Mouse (Mus musculus): ENCODE measurements around the gene Ints11. TPM values are rescaled to one million over a fixed set of nuclear protein-coding genes. Genes with fewer than 3 reads are reported as not detected.
A peak's percentile ranks its signal among the peaks of the same experiment; 100 is the strongest.

The Ints11 gene
- total and polyA plus RNA-seq, 3 experiments: 77.1 to 103 (median 83.9) TPM

- Histone ChIP-seq H3K79me2 (replicated peaks; ENCODE audit: control insufficient read depth, extremely low read depth, insufficient read depth, poor library complexity, severe bottlenecking) (no peaks in the 10 kb centered on the region), H3K27ac (ENCODE audit: insufficient read depth, low read depth) (peak within 1 kb of the TSS; percentile 65), H3K27me3 (replicated peaks) (no peaks in the 10 kb centered on the region), H3K9me3 (replicated peaks; ENCODE audit: low read length) (peaks cover 3% of the 10 kb centered on the region), H3K36me3 (replicated peaks in 1 of 2; ENCODE audit: control insufficient read depth in 1 of 2, insufficient read depth in 1 of 2, low read length in 1 of 2) (peaks cover 17 to 29% of the 10 kb centered on the region in 2 experiments), H3K4me2 (ENCODE audit: insufficient read depth, low read depth, poor library complexity, severe bottlenecking) (peak within 1 kb of the TSS; percentile 90), H3K4me3 (replicated peaks in 1 of 3; ENCODE audit: low read depth in 2 of 3, low read length in 2 of 3, poor library complexity in 1 of 3) (peak within 1 kb of the TSS; percentile 43 to 76 (median 68)), H3K4me1 (ENCODE audit: control insufficient read depth in 1 of 2, insufficient read depth in 2 of 2) (peaks cover 18 to 28% of the 10 kb centered on the region in 2 experiments), H3K9ac (ENCODE audit: insufficient read depth, low read depth) (peak within 1 kb of the TSS; percentile 71)
- peak; percentile 61 for DNase-seq (ENCODE audit: extremely low read depth)
- dilution Hi-C loops (cut with MboI; ENCODE audit: extremely low pct_ligation_motif_present, extremely low pct_unique_long_range_greater_than_20kb, low sequenced_read_pairs) (no loop called here), in situ Hi-C loops (cut with MboI; ENCODE audit: low pct_ligation_motif_present, low pct_unique_long_range_greater_than_20kb, low sequenced_read_pairs) (loop anchor here (5.0 to 10.0 kb wide), 2 partner anchors 38 to 105 kb away; partner anchors contain the start of gene Ube2j2)
- TF ChIP-seq E2F4 (IDR thresholded peaks at IDR 0.05; ENCODE audit: insufficient replicate concordance, low read depth, low read length) (no peak), JUND (conservative IDR thresholded peaks at IDR 0.05; ENCODE audit: low read depth, low read length) (no peak), MAZ (IDR thresholded peaks at IDR 0.05; ENCODE audit: low read depth, low read length) (peak; percentile 49; the same call in 1 of the 2 replicates), ZMIZ1 (IDR thresholded peaks at IDR 0.05; ENCODE audit: low read depth, low read length) (peak; percentile 45; the same call in 1 of the 2 replicates), POLR2A (IDR thresholded peaks at IDR 0.05; ENCODE audit: low read depth, low read length) (peak; percentile 61), KAT2A (IDR thresholded peaks at IDR 0.05; ENCODE audit: insufficient replicate concordance, low read length) (0 out of 2 replicates have a peak, but pooled peaks have one; percentile 3), NELFE (IDR thresholded peaks at IDR 0.05; ENCODE audit: low read depth, low read length) (peak; percentile 54; the same call in 1 of the 2 replicates), RAD21 (IDR thresholded peaks at IDR 0.05; ENCODE audit: low read depth, low read length) (no peak), ZKSCAN1 (IDR thresholded peaks at IDR 0.05; ENCODE audit: borderline replicate concordance, low read depth, low read length) (no peak), NRF1 (IDR thresholded peaks at IDR 0.05; ENCODE audit: low read depth, low read length) (peak; percentile 13; the same call in 1 of the 2 replicates), MEF2A (IDR thresholded peaks at IDR 0.05; ENCODE audit: borderline replicate concordance, low read depth, low read length) (peak; percentile 16; the same call in 1 of the 2 replicates), USF1 (IDR thresholded peaks at IDR 0.05; ENCODE audit: low read depth, low read length) (no peak)
Measured at GRCm38 (mm10) chr4:155839483-155839910, 29.8 kb upstream of the Ints11 start, which contains the start of gene Mxra8. Gene Mxra8 (plus strand): TSS chr4:155839680.

DNA sequence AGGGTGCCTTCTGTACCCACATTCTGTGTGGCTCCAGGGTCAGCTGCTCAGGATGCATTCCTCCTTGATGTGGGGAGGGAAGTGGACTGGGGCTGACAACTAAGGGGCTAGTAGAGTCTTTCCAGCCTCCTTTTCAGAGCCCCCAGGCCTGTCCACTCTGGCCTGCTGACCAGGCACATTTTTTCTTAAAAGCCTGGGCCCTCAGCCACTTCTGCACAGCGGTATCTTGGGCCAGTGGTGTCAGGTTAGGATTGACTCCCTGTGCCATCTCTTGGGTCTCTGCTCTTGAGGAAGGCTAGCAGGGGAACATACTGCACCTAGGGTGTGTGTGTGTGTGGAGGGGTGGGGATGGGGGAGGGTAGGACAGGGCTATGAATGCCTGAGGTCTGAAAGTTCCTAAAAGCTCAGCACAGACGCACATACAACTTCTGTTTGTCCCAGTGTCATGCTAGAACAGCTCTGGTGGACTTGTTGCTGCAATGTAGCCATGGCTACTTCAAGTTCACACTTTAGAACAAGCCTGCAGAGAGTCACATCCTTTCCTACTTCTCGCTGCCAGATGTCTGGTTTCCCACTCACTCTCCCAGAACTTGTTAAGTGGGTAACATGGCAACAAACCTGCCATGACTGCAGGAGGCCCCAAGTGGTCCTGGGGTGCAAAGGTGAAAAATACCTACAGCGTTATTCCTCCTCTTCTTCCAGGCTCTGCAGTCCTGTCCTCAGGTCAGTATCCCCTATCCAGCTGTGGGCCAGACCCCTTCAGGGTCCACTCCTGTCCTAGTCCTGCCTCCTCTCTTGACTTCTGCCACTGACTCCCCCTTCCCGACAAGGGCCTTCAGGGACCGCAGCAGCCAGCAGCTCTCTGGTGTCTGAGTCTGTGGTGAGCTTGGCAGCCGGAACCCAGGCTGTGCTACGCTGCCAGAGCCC is 29.0 kb upstream of the Ints11 start:
- dilution Hi-C loops (cut with MboI; ENCODE audit: extremely low pct_ligation_motif_present, extremely low pct_unique_long_range_greater_than_20kb, low sequenced_read_pairs) (no loop called here), in situ Hi-C loops (cut with MboI; ENCODE audit: low pct_ligation_motif_present, low pct_unique_long_range_greater_than_20kb, low sequenced_read_pairs) (no loop called here)
- Histone ChIP-seq H3K9me3 (replicated peaks; ENCODE audit: low read length) (peaks cover 3% of the 10 kb centered on the region), H3K36me3 (replicated peaks in 1 of 2; ENCODE audit: control insufficient read depth in 1 of 2, insufficient read depth in 1 of 2, low read length in 1 of 2) (peaks cover 17 to 23% of the 10 kb centered on the region in 2 experiments), H3K4me3 (replicated peaks in 1 of 3; ENCODE audit: low read depth in 2 of 3, low read length in 2 of 3, poor library complexity in 1 of 3) (peak overlapping the region; percentile 43 to 76 (median 68)), H3K9ac (ENCODE audit: insufficient read depth, low read depth) (peak overlapping the region; percentile 71), H3K4me2 (ENCODE audit: insufficient read depth, low read depth, poor library complexity, severe bottlenecking) (peak overlapping the region; percentile 90), H3K4me1 (ENCODE audit: control insufficient read depth in 1 of 2, insufficient read depth in 2 of 2) (peaks cover 18 to 28% of the 10 kb centered on the region in 2 experiments), H3K27ac (ENCODE audit: insufficient read depth, low read depth) (peak overlapping the region; percentile 65; the same call in 1 of the 2 replicates), H3K79me2 (replicated peaks; ENCODE audit: control insufficient read depth, extremely low read depth, insufficient read depth, poor library complexity, severe bottlenecking) (no peaks in the 10 kb centered on the region), H3K27me3 (replicated peaks) (no peaks in the 10 kb centered on the region)
- no peak for DNase-seq (ENCODE audit: extremely low read depth)
- TF ChIP-seq GABPA (IDR thresholded peaks at IDR 0.05; ENCODE audit: insufficient replicate concordance, low read depth, low read length) (no peak), POLR2A (IDR thresholded peaks at IDR 0.05; ENCODE audit: low read depth, low read length) (no peak), SMC3 (IDR thresholded peaks at IDR 0.05; ENCODE audit: low read depth, low read length) (no peak), RCOR1 (conservative IDR thresholded peaks at IDR 0.05; ENCODE audit: low read depth, low read length) (no peak), ZNF384 (IDR thresholded peaks at IDR 0.05; ENCODE audit: low read depth, low read length) (no peak), NELFE (IDR thresholded peaks at IDR 0.05; ENCODE audit: low read depth, low read length) (no peak), POLR2AphosphoS2 (IDR thresholded peaks at IDR 0.05; ENCODE audit: low read depth, low read length) (no peak), UBTF (IDR thresholded peaks at IDR 0.05; ENCODE audit: low read depth, low read length) (no peak), JUN (IDR thresholded peaks at IDR 0.05; ENCODE audit: insufficient read depth, low read depth, low read length) (no peak), USF1 (IDR thresholded peaks at IDR 0.05; ENCODE audit: low read depth, low read length) (no peak), ELF1 (IDR thresholded peaks at IDR 0.05; ENCODE audit: low read depth, low read length) (no peak), USF2 (conservative IDR thresholded peaks at IDR 0.05; ENCODE audit: low read depth, low read length) (no peak), MAFK (IDR thresholded peaks at IDR 0.05; ENCODE audit: insufficient replicate concordance, low read length) (no peak), BHLHE40 (IDR thresholded peaks at IDR 0.05; ENCODE audit: low read depth, low read length) (no peak), SIN3A (IDR thresholded peaks at IDR 0.05; ENCODE audit: low read length) (no peak)

Measured in CH12.LX (cell line).